Mouse (Mus musculus) liver, embryonic 14.5 days (tissue): ENCODE measurements around the gene Aldh3b3. TPM values are rescaled to one million over a fixed set of nuclear protein-coding genes. Genes with fewer than 3 reads are reported as not detected.
A peak's percentile ranks its signal among the peaks of the same experiment; 100 is the strongest.

Source experiments
- ATAC-seq: fragments of 200-750 bp; cut with Nextera tagmentation; 2 replicates; pipeline ENCODE4 v1.8.0; 2017; ENCODE audit warnings: moderate number of reproducible peaks, mild to moderate bottlenecking, moderate library complexity; ENCODE audit not compliant: insufficient read depth
- DNase-seq, 3 experiments: peaks; one replicate each; pipeline ENCODE4 v3.0.0-alpha.2; 2012 to 2013; ENCODE audit warnings: low read depth in 3 of 3, low spot score in 3 of 3
- H3K27ac ChIP-seq: fragments of 300-500 bp; sonication (generic); 2 replicates; pipeline ENCODE4 v1.5.1; 2014; ENCODE audit warnings: moderate library complexity, mild to moderate bottlenecking, control low read depth, inconsistent platforms
- H3K27me3 ChIP-seq: fragments of 300-500 bp; sonication (generic); 2 replicates; pipeline ENCODE4 v1.6.1; 2014; ENCODE audit warnings: mild to moderate bottlenecking, low read length, moderate library complexity; ENCODE audit not compliant: control insufficient read depth, insufficient read depth
- H3K36me3 ChIP-seq: fragments of 300-500 bp; sonication (generic); replicated peaks from 2 replicates; pipeline ENCODE4 v1.6.1; 2014; ENCODE audit warnings: low read depth; ENCODE audit not compliant: control insufficient read depth, insufficient read depth
- H3K4me1 ChIP-seq, 2 experiments: fragments of 200-500 bp in 1 of 2; fragments of 300-500 bp in 1 of 2; sonication (generic) in 1 of 2; replicated peaks; 2 replicates each; pipeline ENCODE4 v1.6.1; 2012 to 2014; ENCODE audit warnings: antibody characterized with exemption in 1 of 2, inconsistent platforms in 1 of 2, low read length in 1 of 2; ENCODE audit not compliant: control insufficient read depth in 2 of 2, insufficient read depth in 2 of 2
- H3K4me2 ChIP-seq: fragments of 300-500 bp; sonication (generic); 2 replicates; pipeline ENCODE4 v1.6.1; 2014; ENCODE audit warnings: low read depth, mild to moderate bottlenecking, control low read depth, moderate library complexity
- H3K4me3 ChIP-seq, 2 experiments: fragments of 200-500 bp in 1 of 2; fragments of 300-500 bp in 1 of 2; sonication (generic) in 1 of 2; 2 replicates each; pipeline ENCODE4 v1.5.1; 2012 to 2014; ENCODE audit warnings: low read depth in 2 of 2, low read length in 2 of 2, mild to moderate bottlenecking in 2 of 2, control low read depth in 1 of 2, inconsistent platforms in 1 of 2, moderate library complexity in 1 of 2; ENCODE audit not compliant: insufficient read depth in 1 of 2
- H3K9ac ChIP-seq: fragments of 300-500 bp; sonication (generic); replicated peaks from 2 replicates; pipeline ENCODE4 v1.6.1; 2014; ENCODE audit warnings: mild to moderate bottlenecking, control low read depth, moderate library complexity
- H3K9me3 ChIP-seq: fragments of 300-500 bp; sonication (generic); 2 replicates; pipeline ENCODE4 v1.6.1; 2016; ENCODE audit warnings: low read length, mixed read lengths; ENCODE audit not compliant: control insufficient read depth
- CTCF ChIP-seq: IDR thresholded peaks from 2 replicates; pipeline ENCODE4 v1.5.1; 2016; ENCODE audit warnings: antibody characterized with exemption, low read depth, control low read depth
- EP300 ChIP-seq: IDR thresholded peaks from 2 replicates; pipeline ENCODE4 v1.6.1; 2016; ENCODE audit warnings: antibody characterized with exemption, low read depth
- WGBS: fragments of 180-500 bp; shearing (Covaris S2); extraction: QIAGEN DNeasy Blood & Tissue Kit; methylation state at CpG from one replicate; pipeline ENCODE4 v1.1.7; 2014; ENCODE audit not compliant: insufficient replicate concordance; 5-methylcytosine and 5-hydroxymethylcytosine counted together
- polyA plus RNA-seq, 2 experiments: library from polyadenylated mRNA; depleted of rRNA in 1 of 2; stranded (reverse) in 1 of 2; unstranded in 1 of 2; fragments of >200 nt; fragmentation: Nextera tagmentation in 1 of 2; extraction: Ambion mirVana in 1 of 2; gene quantifications; 2 replicates each; pipeline versions ENCODE4 v1.2.1 to v1.2.3; 2012 to 2014

The Aldh3b3 gene
- polyA plus RNA-seq, 2 experiments: 0.04 TPM; not detected in 1

DNA sequence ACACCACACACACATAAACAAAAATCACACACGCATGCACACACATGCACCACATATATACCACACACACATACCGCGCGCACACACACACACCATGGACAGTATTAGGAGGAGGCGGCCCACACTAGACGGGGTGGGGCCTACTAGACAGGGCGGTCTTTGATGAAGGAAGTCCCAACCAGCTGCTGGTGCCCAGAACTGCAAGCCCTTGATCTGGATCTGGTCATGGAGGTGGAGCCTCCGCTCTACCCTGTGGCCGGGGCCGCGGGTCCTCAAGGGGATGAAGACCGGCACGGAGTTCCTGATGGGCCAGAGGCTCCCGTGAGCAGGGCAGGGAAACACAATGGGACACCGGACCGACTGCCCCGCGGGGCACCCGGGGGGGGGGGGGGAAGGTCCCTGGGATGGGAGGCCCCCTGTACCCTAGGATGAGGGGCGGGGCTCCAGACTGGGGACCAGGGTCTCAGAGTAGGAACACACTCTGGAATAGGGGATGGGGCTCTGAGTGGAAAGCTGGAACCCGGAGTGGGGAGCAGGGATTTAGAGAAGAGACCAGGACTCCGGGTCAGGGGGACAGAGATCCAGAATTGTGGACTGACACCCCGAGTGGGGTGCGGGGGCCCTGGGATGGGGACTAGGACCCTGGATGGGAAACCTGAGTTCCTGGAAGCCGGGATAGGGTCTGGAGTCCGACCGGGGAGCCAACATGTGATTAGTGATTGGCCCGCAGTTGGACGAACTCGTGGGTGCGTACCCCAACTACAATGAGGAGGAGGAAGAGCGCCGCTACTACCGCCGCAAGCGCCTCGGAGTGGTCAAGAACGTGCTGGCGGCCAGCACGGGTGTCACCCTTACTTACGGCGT lies 23.2 kb upstream of the Aldh3b3 start, which contains the start of gene Unc93b1:
Unc93b1 (plus strand) TSS at position 155 of the 864 bp plus-strand sequence.
- Histone ChIP-seq H3K9me3 (no peaks in the 10 kb centered on the region), H3K9ac (peak within 1 kb of the TSS; percentile 37; the same call in 1 of the 2 replicates), H3K27ac (no peak within 1 kb of the TSS), H3K4me1 (peaks cover 0 to 2% of the 10 kb centered on the region in 2 experiments; a peak in 1 of 4 replicates), H3K27me3 (no peaks in the 10 kb centered on the region; the same call in 1 of the 2 replicates), H3K36me3 (no peaks in the 10 kb centered on the region), H3K4me2 (peak within 1 kb of the TSS; percentile 70), H3K4me3 (peak within 1 kb of the TSS; percentile 49 to 53)
- TF ChIP-seq EP300: no peak
- no peak for TF ChIP-seq CTCF
- 4% methylated on average over 42 of the region's 42 CpGs for WGBS
- ATAC-seq (peak; percentile 76), DNase-seq (peak in 1 of 3 experiments; percentile 41)

- H3K4me3 ChIP-seq: peak overlapping the region; percentile 49 to 53
- DNase-seq (no peak), ATAC-seq (no peak)
- WGBS: 4% methylated on average over 22 of the region's 22 CpGs
- H3K4me1 ChIP-seq: peaks cover 0 to 2% of the 10 kb centered on the region in 2 experiments; a peak in 1 of 4 replicates
- no peaks in the 10 kb centered on the region; the same call in 1 of the 2 replicates for H3K27me3 ChIP-seq
- no peak overlapping the region; the same call in 1 of the 2 replicates for H3K9ac ChIP-seq
- peak overlapping the region; percentile 70 for H3K4me2 ChIP-seq
- H3K36me3 ChIP-seq: no peaks in the 10 kb centered on the region
- no peak overlapping the region for H3K27ac ChIP-seq
- H3K9me3 ChIP-seq: no peaks in the 10 kb centered on the region
- TF ChIP-seq EP300 (no peak), CTCF (no peak)
These were observed 22.3 kb upstream of the Aldh3b3 start for GRCm38 (mm10) chr19:3935896-3936850.

- Histone ChIP-seq H3K27ac (no peak overlapping the region), H3K4me3 (no peak overlapping the region), H3K4me2 (no peak overlapping the region), H3K27me3 (no peaks in the 10 kb centered on the region), H3K9me3 (no peaks in the 10 kb centered on the region), H3K9ac (no peak overlapping the region), H3K4me1 (peaks cover 0 to 13% of the 10 kb centered on the region in 2 experiments; a peak in 2 of 4 replicates), H3K36me3 (no peaks in the 10 kb centered on the region)
- no peak for ATAC-seq
- DNase-seq: no peak
- 71% methylated on average over 7 of the region's 7 CpGs for WGBS
- TF ChIP-seq EP300 (no peak), CTCF (no peak)
These were observed 16.1 kb upstream of the Aldh3b3 start for GRCm38 (mm10) chr19:3942315-3942714.

DNA sequence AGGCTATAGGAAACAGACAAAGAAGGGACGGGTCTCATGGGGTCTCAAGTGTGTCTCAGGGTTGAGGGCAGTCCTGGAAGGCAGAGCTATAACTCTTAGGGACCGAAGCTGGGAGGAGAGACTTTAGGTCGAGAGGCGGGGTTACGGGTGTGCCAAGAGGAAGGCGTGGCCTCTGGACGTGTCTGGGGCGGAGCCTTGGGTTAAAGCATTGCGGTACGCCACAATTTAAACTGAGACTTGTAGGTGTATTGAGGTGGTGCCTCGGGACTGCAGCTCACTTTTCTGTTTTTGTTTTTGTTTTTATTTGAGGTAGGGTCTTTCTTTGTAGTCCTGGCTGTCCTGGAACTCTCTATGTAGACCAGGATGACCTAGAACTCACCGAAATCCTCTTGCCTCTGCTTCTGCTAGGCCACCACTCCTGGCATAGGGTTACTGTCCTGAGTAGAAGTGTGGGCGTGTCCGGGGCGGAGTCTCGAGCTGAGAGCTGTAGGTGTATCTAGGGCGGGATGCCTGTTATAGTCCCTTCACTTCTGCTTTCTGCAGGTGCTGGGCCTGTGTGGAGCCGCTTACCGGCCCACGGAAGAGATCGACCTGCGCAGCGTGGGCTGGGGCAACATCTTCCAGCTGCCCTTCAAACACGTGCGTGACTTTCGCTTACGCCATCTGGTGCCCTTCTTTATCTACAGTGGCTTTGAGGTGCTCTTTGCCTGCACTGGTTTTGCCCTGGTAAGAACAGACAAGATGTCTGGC lies 15.3 kb upstream of the Aldh3b3 start:
- Histone ChIP-seq H3K4me3 (peak overlapping the region; percentile 23 to 24), H3K4me2 (peak overlapping the region; percentile 58), H3K9me3 (no peaks in the 10 kb centered on the region), H3K36me3 (no peaks in the 10 kb centered on the region), H3K9ac (no peak overlapping the region), H3K4me1 (peaks cover 0 to 13% of the 10 kb centered on the region in 2 experiments; a peak in 2 of 4 replicates), H3K27me3 (no peaks in the 10 kb centered on the region), H3K27ac (no peak overlapping the region)
- WGBS: 12% methylated on average over 27 of the region's 27 CpGs
- no peak for TF ChIP-seq CTCF
- no peak for TF ChIP-seq EP300
- ATAC-seq: peak; percentile 85
- DNase-seq: peak; percentile 50 to 67 (median 55)
